Mouse (Mus musculus) mesoderm, embryonic 11.5 days (tissue): ENCODE data around the gene Cfap54.

Experiments
- DNase-seq: peaks from one replicate; pipeline ENCODE4 v3.0.0-alpha.2; 2012; ENCODE audit warnings: low read depth, low spot score

Cfap54 gene

GRCm38 (mm10) chr10:93098211-93098805 lies 16.9 kb upstream of the Cfap54 start:
- DNase-seq = no peak

GRCm38 (mm10) chr10:93097439-93097838 lies 16.0 kb upstream of the Cfap54 start:
- DNase-seq = no peak

GRCm38 (mm10) chr10:93095827-93096226 lies 14.4 kb upstream of the Cfap54 start:
- DNase-seq = no peak

- no peak for DNase-seq
These were observed 13.7 kb upstream of the Cfap54 start for GRCm38 (mm10) chr10:93094957-93095580.

- no peak for DNase-seq
These were observed 10.5 kb upstream of the Cfap54 start for GRCm38 (mm10) chr10:93091928-93092327.

DNA sequence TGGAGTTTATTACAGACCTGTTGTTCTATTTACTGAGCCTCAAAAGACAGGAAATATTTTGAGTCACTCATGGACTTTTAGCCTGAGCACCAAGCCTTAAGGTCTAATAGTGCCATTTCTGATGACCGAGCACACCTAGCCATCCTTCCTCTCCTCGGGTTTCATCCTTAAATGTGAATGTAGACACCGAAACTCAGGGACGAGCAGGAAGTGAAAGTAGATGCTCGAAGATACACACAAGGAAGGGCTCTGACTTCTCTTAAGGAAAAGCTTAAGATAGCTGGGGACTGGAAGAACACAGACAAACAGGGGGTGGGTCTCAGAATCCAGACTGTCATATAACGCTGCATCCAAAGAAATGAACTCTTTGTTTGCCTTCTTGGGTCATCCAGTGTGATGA lies 8.8 kb upstream of the Cfap54 start:
- no peak for DNase-seq

DNA sequence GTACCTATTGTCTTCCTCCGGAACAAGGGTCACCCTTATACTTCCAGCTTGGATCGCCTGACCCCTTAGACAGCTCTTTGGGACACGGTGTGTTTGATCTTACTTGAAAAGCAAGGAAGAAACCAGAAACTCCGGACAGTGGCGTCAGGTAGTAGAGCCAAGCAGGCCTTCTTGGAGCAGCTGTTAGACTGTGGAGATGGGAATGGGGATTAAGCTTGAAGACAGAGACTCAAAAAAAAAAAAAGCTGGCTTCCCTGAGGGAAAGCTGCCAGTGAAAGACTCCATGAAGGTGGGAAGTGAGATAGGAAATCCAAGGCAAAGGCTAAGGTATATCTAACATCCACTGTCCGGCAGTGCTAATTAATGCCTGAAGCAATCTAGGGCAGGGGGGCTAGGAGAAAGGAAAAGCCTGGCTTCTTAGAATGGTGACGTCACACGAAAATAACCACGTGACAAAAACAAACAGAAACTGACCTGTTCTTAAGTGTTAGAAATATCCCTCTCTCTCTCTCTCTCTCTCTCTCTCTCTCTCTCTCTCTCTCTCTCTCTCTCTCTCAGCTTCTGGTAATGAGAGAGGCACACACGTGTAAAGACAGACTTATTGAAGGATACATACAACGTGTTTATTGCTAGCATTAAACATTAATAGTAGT lies 7.1 kb upstream of the Cfap54 start:
- DNase-seq = no peak

DNA sequence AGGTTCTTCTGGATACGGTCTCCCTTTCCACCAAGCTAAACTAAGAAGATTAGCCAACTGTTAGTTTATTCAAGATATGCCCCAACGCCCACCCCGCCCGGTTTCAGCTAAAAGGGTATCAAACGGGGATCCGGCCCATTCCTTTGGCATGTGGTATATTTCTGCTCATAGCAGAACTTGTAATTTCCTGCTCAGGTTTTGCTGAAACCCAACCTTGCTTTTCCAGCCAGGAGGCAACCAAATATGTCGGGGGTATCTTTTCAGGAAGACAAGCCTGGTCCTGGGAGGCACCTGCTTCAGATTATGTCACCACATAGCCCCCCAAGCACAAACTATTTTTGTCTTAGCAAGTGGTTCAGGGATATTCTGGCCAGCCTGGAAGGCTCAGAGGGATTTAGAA lies 6.1 kb upstream of the Cfap54 start:
- no peak for DNase-seq

GRCm38 (mm10) chr10:93083963-93084340 lies 2.5 kb upstream of the Cfap54 start:
- no peak for DNase-seq

DNA sequence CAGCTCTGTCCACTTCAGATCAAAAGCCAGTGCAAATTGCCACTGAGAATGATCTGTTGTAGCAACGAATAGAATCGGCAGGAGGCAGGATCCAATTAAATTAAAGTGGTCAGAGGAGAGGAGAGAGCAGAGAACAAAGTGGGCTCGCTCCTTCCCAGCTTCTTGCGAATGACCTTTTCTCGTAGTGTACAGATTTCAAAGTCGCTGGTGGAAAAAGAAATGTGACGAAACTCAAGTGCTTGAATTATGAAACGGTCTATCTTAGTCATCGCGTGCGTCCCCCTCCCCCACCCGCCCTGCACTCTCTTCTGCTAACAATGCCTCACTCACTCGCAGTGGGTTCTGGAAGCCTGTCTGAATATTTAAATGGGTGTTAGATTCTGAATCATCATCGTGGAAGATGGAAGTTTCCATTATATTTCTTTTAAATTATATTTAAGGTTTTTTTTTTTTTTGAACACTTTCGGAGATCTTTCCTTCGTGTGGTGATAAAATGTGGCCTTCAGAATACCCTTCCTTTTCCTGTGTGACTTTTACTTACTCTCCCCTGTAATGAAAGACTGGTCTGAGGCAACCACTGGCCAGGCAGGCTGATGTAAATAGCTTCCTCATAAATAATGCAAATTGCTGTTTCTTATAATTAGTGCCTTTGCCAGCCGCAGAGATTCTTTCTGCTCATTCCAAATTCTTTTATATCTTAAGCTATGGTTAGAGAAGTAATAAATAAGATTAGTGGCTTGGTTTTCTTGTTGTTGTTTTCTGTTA lies 2.0 kb upstream of the Cfap54 start:
- no peak for DNase-seq

DNA sequence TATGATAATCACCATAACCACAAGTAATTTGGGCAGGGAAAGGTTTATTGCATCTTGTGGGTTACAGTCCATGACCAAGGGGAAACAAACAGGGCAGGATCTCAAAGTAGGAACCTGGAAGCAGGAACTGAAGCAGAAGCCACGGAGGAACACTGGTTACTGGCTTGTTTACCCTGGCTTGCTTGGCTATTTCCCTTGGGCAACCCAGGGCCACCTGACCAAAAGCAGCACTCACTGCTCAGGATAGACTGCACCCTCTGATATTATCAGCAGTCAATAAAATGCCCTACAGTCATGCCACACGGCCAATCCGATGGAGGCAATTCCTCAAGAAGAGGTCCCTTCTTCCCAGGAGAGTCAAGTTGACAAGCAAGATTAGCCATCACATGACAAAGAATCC lies 1.9 kb downstream of the Cfap54 start:
- no peak for DNase-seq

- no peak for DNase-seq
These were observed 3.4 kb downstream of the Cfap54 start for GRCm38 (mm10) chr10:93077935-93078479.

DNA sequence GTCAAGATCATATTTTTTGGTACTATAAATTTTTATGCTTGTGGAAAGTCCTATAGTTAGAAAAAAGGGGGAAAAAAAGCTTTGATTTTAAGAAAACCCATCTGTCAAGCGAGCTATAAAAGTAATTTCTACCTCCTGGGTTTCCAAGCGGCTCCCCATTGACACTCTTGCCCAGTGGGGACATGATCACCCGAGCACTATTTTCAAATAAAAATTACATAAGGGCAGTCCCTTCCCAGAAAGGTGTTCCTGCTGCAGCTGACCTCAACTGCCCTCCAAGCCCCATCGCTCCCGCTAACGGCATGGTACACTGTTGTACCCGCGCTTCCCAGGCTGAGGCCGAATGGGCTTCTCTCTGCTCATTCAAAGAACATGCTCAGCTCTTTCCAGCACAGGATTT lies 5.0 kb downstream of the Cfap54 start:
- DNase-seq = no peak

DNA sequence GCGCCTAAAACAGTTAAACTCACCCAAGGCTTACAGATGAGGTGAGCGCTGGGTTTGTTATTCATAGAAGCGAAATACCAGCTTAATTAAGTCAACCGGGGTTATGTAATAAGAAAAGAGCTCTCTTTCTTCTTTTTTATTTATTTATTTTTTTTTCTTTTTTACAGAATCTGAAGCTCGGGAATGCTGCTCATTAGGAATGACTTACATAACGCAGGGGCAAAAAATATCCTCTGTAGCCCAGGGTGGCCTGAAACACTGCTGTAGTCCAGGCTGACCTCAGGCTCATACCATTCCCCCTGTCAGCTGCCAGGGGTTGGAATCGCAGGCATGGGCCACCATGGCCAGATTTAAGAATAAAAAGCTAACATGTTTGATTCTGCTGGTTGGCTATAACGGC lies 5.6 kb downstream of the Cfap54 start:
- no peak for DNase-seq

- no peak for DNase-seq
These were observed 8.6 kb downstream of the Cfap54 start for GRCm38 (mm10) chr10:93072769-93073168.

GRCm38 (mm10) chr10:93071753-93072152 lies 9.7 kb downstream of the Cfap54 start:
- DNase-seq = no peak

DNA sequence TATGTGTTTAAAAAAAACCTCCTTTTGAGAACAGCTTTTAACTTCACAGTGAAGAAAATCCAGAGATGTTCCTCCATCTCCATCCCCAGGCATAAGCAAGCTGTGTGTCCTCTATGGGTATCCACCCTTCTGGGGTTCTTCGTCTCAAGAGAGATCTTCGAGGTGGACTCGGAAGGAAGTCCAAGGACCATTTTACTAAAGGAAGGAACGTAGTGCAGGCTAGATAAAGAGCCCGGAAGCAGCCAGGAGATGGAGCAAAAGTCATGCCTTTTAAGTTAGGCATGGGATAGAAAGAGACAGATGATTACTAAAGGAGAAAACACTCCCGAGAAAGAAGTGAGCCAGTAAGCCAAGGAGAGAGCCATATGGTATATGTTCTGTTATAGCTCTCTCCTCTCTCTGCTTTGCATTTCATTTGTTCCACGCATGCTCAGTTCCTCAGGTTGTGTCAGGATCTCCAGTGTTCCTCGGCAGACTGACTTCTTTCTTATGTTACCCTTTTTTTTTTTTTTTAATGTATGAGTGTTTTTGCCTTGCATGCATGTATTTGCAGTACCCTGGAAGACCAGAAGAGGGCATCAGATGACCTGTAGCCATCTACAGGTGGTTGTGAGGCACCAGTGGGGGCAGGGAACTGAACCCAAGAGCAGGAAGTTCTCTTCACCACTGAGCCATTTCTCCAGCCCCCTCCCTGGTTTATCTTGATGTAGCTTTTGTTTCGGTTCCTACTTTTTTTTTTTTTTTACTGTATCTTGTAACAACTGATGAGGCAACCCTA lies 11.1 kb downstream of the Cfap54 start:
- no peak for DNase-seq

DNA sequence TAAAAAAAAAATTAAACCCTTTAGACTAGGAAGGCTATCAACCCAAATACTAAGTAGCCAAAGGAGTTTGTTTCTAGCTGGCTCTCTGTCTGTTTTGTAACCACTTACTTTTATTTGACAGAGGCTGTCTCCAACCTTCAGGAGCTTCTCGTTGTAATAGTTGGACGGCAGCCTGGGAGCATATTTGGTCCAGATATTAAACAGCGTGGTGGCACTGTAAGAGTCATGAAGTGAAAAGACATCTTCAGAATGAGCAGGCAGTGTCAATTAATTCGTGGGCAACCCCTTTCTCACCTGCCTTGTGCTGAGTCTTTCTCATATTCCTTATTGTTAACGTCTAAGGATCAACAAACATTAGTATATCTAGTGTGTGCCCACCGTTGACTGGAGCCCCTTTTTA lies 11.7 kb downstream of the Cfap54 start:
- DNase-seq = no peak

DNA sequence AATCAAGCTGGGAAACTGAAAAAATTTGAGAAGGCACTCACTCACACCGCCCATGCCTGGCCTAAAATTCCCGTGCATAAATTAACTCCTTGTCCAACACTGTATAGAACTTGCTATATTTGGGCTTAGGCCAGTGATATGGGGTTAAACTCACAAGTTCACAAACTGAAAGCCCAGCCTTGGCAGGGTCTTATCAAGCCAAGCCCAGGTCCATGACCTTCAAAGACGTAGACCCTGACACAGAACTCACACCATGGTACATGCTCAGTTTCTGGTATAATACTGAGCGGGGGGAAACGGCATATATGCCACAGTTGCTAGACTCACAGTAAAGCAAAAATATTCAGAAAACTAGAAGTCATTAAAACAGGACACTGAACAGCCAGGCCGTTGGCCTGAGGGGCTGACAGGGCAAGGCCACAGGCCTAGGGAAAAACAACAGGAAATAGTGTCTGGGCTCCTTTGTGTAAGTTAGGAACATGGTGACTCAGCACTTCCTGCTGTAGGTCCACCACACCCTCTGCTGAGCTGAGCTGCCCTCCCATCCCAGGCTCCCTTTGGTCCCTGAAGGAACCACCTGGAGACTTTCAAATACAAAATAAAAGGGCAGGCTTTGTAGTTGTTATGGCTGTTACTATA lies 12.3 kb downstream of the Cfap54 start:
- no peak for DNase-seq

DNA sequence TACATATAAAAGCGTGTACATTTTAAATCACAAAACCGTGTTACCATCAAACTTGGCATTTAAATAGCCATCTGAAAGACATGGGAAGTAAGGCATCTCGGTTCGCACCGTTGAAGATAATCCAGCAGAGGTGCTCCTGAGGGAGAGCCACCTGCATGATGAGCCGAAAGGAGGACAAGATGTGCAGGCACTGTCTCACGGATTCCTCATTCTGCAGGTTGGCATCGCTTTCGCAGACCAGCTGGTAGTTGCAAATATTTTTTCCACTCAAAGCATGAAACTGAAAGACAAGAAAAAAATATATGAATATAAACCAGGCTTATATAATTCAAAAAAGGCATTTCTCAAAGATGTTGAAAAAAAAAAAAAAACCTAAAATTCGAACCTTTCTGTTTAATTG lies 16.4 kb downstream of the Cfap54 start:
- no peak for DNase-seq

DNA sequence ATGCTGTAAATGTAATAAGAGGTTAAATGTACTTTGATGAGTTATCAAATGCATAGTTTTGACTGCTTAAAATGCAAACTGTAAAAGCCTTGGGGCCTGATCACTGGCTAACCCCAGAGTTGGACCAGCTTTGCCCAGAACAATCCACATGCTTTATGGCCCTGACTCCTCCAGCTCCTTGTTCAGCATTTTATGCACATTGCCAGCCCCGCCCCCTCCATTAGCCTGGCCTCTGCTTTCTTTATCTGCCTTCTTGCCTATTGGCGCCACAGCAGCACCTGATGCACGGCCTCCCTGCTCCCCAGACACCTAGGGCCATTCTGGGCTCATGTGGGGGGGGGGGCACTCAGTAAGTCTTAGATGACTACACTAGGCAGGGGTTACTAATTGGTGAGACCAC lies 17.8 kb downstream of the Cfap54 start:
- DNase-seq = no peak
